Mouse (Mus musculus) MEL (cell line): Measurements from ENCODE around the gene Oprl1. TPM values are rescaled to one million over a fixed set of nuclear protein-coding genes. Genes with fewer than 3 reads are reported as not detected.
A peak's percentile ranks its signal among the peaks of the same experiment; 100 is the strongest.

Experiments used
- DNase-seq: peaks from one replicate; pipeline ENCODE4 v3.0.0; 2011; ENCODE audit warnings: low read depth, low spot score
- H3K27ac ChIP-seq: 2 replicates; pipeline ENCODE4 v1.5.1; 2012; ENCODE audit warnings: low read depth, mild to moderate bottlenecking, control low read depth, low read length, moderate library complexity; ENCODE audit not compliant: control insufficient read depth
- H3K27me3 ChIP-seq, 2 experiments: fragments of 150-350 bp in 1 of 2; sonication (generic) in 1 of 2; 2 replicates each; pipeline ENCODE4 v1.6.1; 2012; ENCODE audit warnings: low read length in 2 of 2, mild to moderate bottlenecking in 2 of 2, improper control_type of control experiment in 1 of 2, moderate library complexity in 1 of 2; ENCODE audit not compliant: insufficient read depth in 2 of 2, control insufficient read depth in 1 of 2
- H3K36me3 ChIP-seq, 2 experiments: 2 replicates each; pipeline ENCODE4 v1.6.1; 2012 to 2014; ENCODE audit warnings: low read length in 2 of 2, improper control_type of control experiment in 1 of 2, inconsistent platforms in 1 of 2, mild to moderate bottlenecking in 1 of 2; ENCODE audit not compliant: insufficient read depth in 2 of 2, control insufficient read depth in 1 of 2
- H3K4me1 ChIP-seq, 2 experiments: fragments of 150-350 bp in 1 of 2; sonication (generic) in 1 of 2; 2 replicates each; pipeline ENCODE4 v1.6.1; 2012; ENCODE audit warnings: low read length in 2 of 2, improper control_type of control experiment in 1 of 2, mild to moderate bottlenecking in 1 of 2; ENCODE audit not compliant: insufficient read depth in 2 of 2, control insufficient read depth in 1 of 2
- H3K4me3 ChIP-seq, 2 experiments: fragments of 150-350 bp in 1 of 2; sonication (generic) in 1 of 2; 2 replicates each; pipeline ENCODE4 v1.5.1; 2012; ENCODE audit warnings: low read depth in 2 of 2, low read length in 2 of 2, mild to moderate bottlenecking in 2 of 2, moderate library complexity in 2 of 2, control low read depth in 1 of 2, improper control_type of control experiment in 1 of 2; ENCODE audit not compliant: control insufficient read depth in 1 of 2, insufficient read depth in 1 of 2
- H3K79me2 ChIP-seq: 2 replicates; pipeline ENCODE4 v1.6.1; 2012; ENCODE audit warnings: mild to moderate bottlenecking, low read length, moderate library complexity; ENCODE audit not compliant: control insufficient read depth, poor library complexity, insufficient read depth
- H3K9ac ChIP-seq: 2 replicates; pipeline ENCODE4 v1.6.1; 2012; ENCODE audit warnings: low read depth, mild to moderate bottlenecking, control low read depth, low read length, moderate library complexity; ENCODE audit not compliant: control insufficient read depth, poor library complexity, severe bottlenecking
- H3K9me3 ChIP-seq: fragments of 150-350 bp; sonication (generic); replicated peaks from 2 replicates; pipeline ENCODE4 v1.6.1; 2012; ENCODE audit warnings: mild to moderate bottlenecking, low read length, improper control_type of control experiment, moderate library complexity; ENCODE audit not compliant: insufficient read depth
- BHLHE40 ChIP-seq: IDR thresholded peaks from 2 replicates; pipeline ENCODE4 v1.6.1; 2012; ENCODE audit warnings: low read depth, mild to moderate bottlenecking, inconsistent platforms, low read length, improper control_type of control experiment, borderline replicate concordance
- CHD1 ChIP-seq: IDR thresholded peaks from 2 replicates; pipeline ENCODE4 v1.6.1; 2012; ENCODE audit warnings: low read depth, mild to moderate bottlenecking, inconsistent platforms, low read length, improper control_type of control experiment
- CHD2 ChIP-seq: IDR thresholded peaks from 2 replicates; pipeline ENCODE4 v1.6.1; 2011; ENCODE audit warnings: low read length, improper control_type of control experiment
- ELF1 ChIP-seq: IDR thresholded peaks from 2 replicates; pipeline ENCODE4 v1.6.1; 2014; ENCODE audit warnings: low read depth, mild to moderate bottlenecking, inconsistent platforms, low read length, improper control_type of control experiment, moderate library complexity
- HCFC1 ChIP-seq: IDR thresholded peaks from 2 replicates; pipeline ENCODE4 v1.6.1; 2012; ENCODE audit warnings: low read depth, mild to moderate bottlenecking, inconsistent platforms, low read length, improper control_type of control experiment, moderate library complexity
- JUND ChIP-seq: IDR thresholded peaks from 2 replicates; pipeline ENCODE4 v1.6.1; 2011; ENCODE audit warnings: low read depth, mild to moderate bottlenecking, improper control_type of control experiment, low read length
- KAT2A ChIP-seq: conservative IDR thresholded peaks from 2 replicates; pipeline ENCODE4 v1.6.1; 2012; ENCODE audit warnings: low read depth, low read length, improper control_type of control experiment, inconsistent platforms
- MAX ChIP-seq: IDR thresholded peaks from 2 replicates; pipeline ENCODE4 v1.6.1; 2011; ENCODE audit warnings: low read length, improper control_type of control experiment
- POLR2A ChIP-seq, 2 experiments: IDR thresholded peaks; 2 replicates each; pipeline ENCODE4 v1.6.1; 2011 to 2012; ENCODE audit warnings: low read length in 2 of 2, mild to moderate bottlenecking in 2 of 2, control low read depth in 1 of 2, improper control_type of control experiment in 1 of 2, low read depth in 1 of 2, moderate library complexity in 1 of 2; ENCODE audit not compliant: control insufficient read depth in 1 of 2, insufficient read depth in 1 of 2, poor library complexity in 1 of 2
- POLR2AphosphoS5 ChIP-seq: IDR thresholded peaks from 2 replicates; pipeline ENCODE4 v1.6.1; 2012; ENCODE audit warnings: low read depth, borderline replicate concordance, mild to moderate bottlenecking, inconsistent platforms, low read length, moderate library complexity, mixed read lengths
- RAD21 ChIP-seq: IDR thresholded peaks from 2 replicates; pipeline ENCODE4 v1.6.1; 2011; ENCODE audit warnings: mild to moderate bottlenecking, low read depth, low read length, improper control_type of control experiment
- SMC3 ChIP-seq: IDR thresholded peaks from 2 replicates; pipeline ENCODE4 v1.6.1; 2011; ENCODE audit warnings: low read depth, low read length, improper control_type of control experiment
- TBP ChIP-seq: IDR thresholded peaks from 2 replicates; pipeline ENCODE4 v1.8.0; 2011; ENCODE audit warnings: low read depth, low read length, improper control_type of control experiment
- TCF12 ChIP-seq: IDR thresholded peaks from 2 replicates; pipeline ENCODE4 v1.6.1; 2014; ENCODE audit warnings: low read depth, mild to moderate bottlenecking, inconsistent platforms, low read length, improper control_type of control experiment, moderate library complexity
- UBTF ChIP-seq: IDR thresholded peaks from 2 replicates; pipeline ENCODE4 v1.6.1; 2012; ENCODE audit warnings: low read depth, mild to moderate bottlenecking, inconsistent platforms, low read length, improper control_type of control experiment, moderate library complexity, borderline replicate concordance; ENCODE audit not compliant: insufficient read depth
- ZC3H11A ChIP-seq: IDR thresholded peaks from 2 replicates; pipeline ENCODE4 v1.6.1; 2012; ENCODE audit warnings: low read depth, mild to moderate bottlenecking, inconsistent platforms, low read length, improper control_type of control experiment
- ZKSCAN1 ChIP-seq: IDR thresholded peaks from 2 replicates; pipeline ENCODE4 v1.6.1; 2012; ENCODE audit warnings: low read depth, mild to moderate bottlenecking, inconsistent platforms, low read length, improper control_type of control experiment, moderate library complexity
- ZMIZ1 ChIP-seq: IDR thresholded peaks from 2 replicates; pipeline ENCODE4 v1.6.1; 2012; ENCODE audit warnings: low read depth, mild to moderate bottlenecking, inconsistent platforms, low read length, improper control_type of control experiment, moderate library complexity
- ZNF384 ChIP-seq: IDR thresholded peaks from 2 replicates; pipeline ENCODE4 v1.6.1; 2012; ENCODE audit warnings: low read depth, mild to moderate bottlenecking, inconsistent platforms, low read length, improper control_type of control experiment
- polyA plus RNA-seq, 2 experiments: library from polyadenylated mRNA; stranded (reverse) in 1 of 2; unstranded in 1 of 2; fragments of >175 nt in 1 of 2; fragments of >200 nt in 1 of 2; gene quantifications; 2 replicates each; pipeline versions ENCODE4 v1.2.1 to v1.2.4; 2012; ENCODE audit warnings: low replicate concordance in 2 of 2, low read depth in 1 of 2; ENCODE audit not compliant: insufficient read length in 2 of 2, insufficient read depth in 1 of 2, missing spikeins in 1 of 2
- total RNA-seq: library from RNA; depleted of rRNA; stranded (reverse); fragments of 300-350 nt; gene quantifications from 2 replicates; pipeline ENCODE4 v1.2.3, GENCODE M21; 2012

Gene Oprl1
- total and polyA plus RNA-seq, 3 experiments, result 0.04 to 0.25 TPM; not detected in 1

DNA sequence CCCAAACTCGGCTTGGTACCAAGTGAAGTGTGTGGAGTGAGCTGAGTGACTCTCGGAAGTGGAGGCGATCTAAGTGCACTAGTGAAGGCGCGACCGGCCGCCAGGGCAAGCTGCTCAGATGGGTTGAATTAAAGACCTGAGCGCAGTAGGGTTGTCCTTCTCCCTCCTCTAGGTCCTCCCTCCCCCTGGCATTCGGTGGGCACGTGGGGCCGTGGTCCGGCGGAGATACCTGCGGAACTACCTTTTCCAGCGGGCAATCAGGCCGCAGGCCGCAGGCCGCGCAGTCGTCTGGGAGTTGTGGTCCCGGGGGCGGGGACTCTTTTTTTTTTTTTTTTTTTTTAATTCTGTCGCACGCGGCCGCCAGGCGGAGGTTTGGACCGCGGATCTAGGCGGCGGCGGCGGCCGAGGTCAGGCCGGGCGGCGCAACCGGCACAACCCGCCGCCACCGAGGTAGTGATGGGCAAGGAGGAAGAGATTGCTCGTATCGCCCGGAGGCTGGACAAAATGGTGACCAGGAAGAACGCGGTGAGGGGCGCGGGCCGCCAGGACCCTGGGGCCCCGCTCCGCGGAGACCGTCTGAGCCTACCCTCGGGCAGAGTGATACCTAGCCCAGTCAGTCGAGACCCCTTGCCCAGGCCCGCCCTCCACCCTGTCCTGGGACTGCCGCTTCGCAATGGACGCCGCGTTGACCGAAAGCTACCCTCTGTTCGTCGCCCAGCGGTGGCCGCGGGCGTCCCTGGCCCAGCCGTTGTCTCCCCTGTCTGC lies 34.7 kb upstream of the Oprl1 start, which contains the start of gene Tcea2 (continued):
- no peak for TF ChIP-seq CHD2
- TF ChIP-seq KAT2A, result peak; percentile 75; the same call in 1 of the 2 replicates
- no peak; the same call in 1 of the 2 replicates for TF ChIP-seq RAD21
- TF ChIP-seq TCF12, result peak; percentile 71

DNA sequence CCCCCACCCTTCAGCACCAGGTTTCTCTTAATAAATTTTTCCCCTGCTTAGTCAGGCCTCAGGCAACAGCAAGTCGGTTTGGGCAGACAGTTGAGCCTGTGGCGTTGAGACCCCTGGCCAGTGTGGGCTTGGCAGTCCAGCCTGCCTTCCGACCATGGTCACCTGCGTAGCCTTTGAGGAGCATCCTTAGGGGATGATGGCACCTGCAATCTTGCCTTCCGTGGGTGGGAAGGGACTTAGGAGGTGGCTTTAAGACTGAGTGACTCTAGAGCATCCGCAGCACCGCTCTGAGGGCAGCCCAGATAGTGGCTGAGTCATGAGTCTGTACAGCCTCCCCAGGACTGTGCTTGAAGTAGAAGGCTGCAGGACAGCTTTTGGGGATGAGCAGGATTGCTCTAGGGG lies 34.1 kb upstream of the Oprl1 start:
- peaks cover 6% of the 10 kb centered on the region; the same call in 1 of the 2 replicates for H3K79me2 ChIP-seq
- peaks cover 0 to 23% of the 10 kb centered on the region in 2 experiments; a peak in 2 of 4 replicates for H3K36me3 ChIP-seq
- peak overlapping the region; percentile 22 for H3K27ac ChIP-seq
- no peaks in the 10 kb centered on the region for H3K9me3 ChIP-seq
- DNase-seq, result peak; percentile 77
- TF ChIP-seq TBP, result 0 out of 2 replicates have a peak, but pooled peaks have one; percentile 6
- TF ChIP-seq MAX, result no peak
- no peaks in the 10 kb centered on the region for H3K27me3 ChIP-seq
- peak overlapping the region; percentile 85 for H3K9ac ChIP-seq
- H3K4me1 ChIP-seq, result peaks cover 6 to 32% of the 10 kb centered on the region in 2 experiments
- peak overlapping the region; percentile 60 to 72 for H3K4me3 ChIP-seq

DNA sequence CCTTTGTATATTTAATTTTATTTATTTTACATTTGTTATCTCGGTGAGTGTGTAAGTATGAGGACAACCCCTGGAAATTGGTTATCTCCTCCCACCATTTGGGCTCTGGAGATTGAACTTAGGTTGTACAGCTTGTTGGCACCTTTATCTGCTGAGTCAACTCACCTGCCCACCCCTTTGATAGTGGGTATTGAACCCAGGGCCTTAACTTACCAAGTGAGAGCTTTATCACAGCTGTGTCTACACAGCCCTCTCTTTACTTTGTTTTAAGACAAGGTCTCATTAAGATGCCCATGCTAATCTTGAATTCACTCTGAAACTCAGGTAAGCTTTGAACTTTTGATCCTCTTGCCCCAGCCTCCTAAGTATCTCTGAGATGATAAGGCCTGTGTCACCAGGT lies 32.8 kb upstream of the Oprl1 start:
- peaks cover 0 to 20% of the 10 kb centered on the region in 2 experiments; a peak in 2 of 4 replicates for H3K36me3 ChIP-seq
- TF ChIP-seq UBTF (no peak), CHD1 (no peak), POLR2AphosphoS5 (no peak), SMC3 (no peak), POLR2A (IDR thresholded peaks at IDR 0.05; ENCODE audit: control insufficient read depth in 1 of 2, insufficient read depth in 1 of 2, low read depth in 1 of 2, low read length in 2 of 2, poor library complexity in 1 of 2) (no peak), ZMIZ1 (no peak), ZKSCAN1 (no peak), JUND (no peak), KAT2A (no peak), TCF12 (no peak), ZNF384 (no peak), HCFC1 (no peak), ZC3H11A (no peak), BHLHE40 (no peak), ELF1 (no peak)
- TF ChIP-seq, all 39 proteins: peak for 0
- Histone ChIP-seq H3K4me3 (no peak overlapping the region), H3K9ac (no peak overlapping the region), H3K27me3 (no peaks in the 10 kb centered on the region), H3K79me2 (peaks cover 6% of the 10 kb centered on the region; the same call in 1 of the 2 replicates), H3K9me3 (no peaks in the 10 kb centered on the region), H3K4me1 (peaks cover 6 to 28% of the 10 kb centered on the region in 2 experiments), H3K27ac (no peak overlapping the region)
- no peak for DNase-seq
